Mouse (Mus musculus) stomach, postnatal 0 days (tissue): Measurements from ENCODE around the gene Zfp9. TPM values are rescaled to one million over a fixed set of nuclear protein-coding genes. Genes with fewer than 3 reads are reported as not detected.

Source experiments
- ATAC-seq: fragments of 200-750 bp; cut with Nextera tagmentation; 2 replicates; pipeline ENCODE4 v1.8.0; 2017; ENCODE audit not compliant: low FRiP score, low TSS enrichment
- DNase-seq: peaks from one replicate; pipeline ENCODE4 v3.0.0-alpha.2; 2016; ENCODE audit warnings: low spot score
- H3K27ac ChIP-seq: fragments of 300-500 bp; sonication (generic); replicated peaks from 2 replicates; pipeline ENCODE4 v1.5.1; 2014; ENCODE audit warnings: mild to moderate bottlenecking, control low read depth
- H3K27me3 ChIP-seq: fragments of 300-500 bp; sonication (generic); 2 replicates; pipeline ENCODE4 v1.6.1; 2014; ENCODE audit warnings: low read length; ENCODE audit not compliant: control insufficient read depth, insufficient read depth
- H3K36me3 ChIP-seq: fragments of 300-500 bp; sonication (generic); 2 replicates; pipeline ENCODE4 v1.6.1; 2014; ENCODE audit warnings: low read length, mixed read lengths; ENCODE audit not compliant: control insufficient read depth, insufficient read depth
- H3K4me1 ChIP-seq: fragments of 300-500 bp; sonication (generic); replicated peaks from 2 replicates; pipeline ENCODE4 v1.6.1; 2014; ENCODE audit warnings: antibody characterized with exemption; ENCODE audit not compliant: control insufficient read depth, insufficient read depth
- H3K4me2 ChIP-seq: fragments of 300-500 bp; sonication (generic); replicated peaks from 2 replicates; pipeline ENCODE4 v1.6.1; 2014; ENCODE audit warnings: low read depth, mild to moderate bottlenecking, control low read depth, moderate library complexity
- H3K4me3 ChIP-seq: fragments of 300-500 bp; sonication (generic); 2 replicates; pipeline ENCODE4 v1.5.1; 2014; ENCODE audit warnings: low read depth, low read length, control low read depth
- H3K9ac ChIP-seq: fragments of 300-500 bp; sonication (generic); 2 replicates; pipeline ENCODE4 v1.6.1; 2014; ENCODE audit warnings: mild to moderate bottlenecking, low read length, control low read depth, mixed read lengths
- H3K9me3 ChIP-seq: fragments of 300-500 bp; sonication (generic); 2 replicates; pipeline ENCODE4 v1.6.1; 2016; ENCODE audit warnings: low read length; ENCODE audit not compliant: control insufficient read depth
- CTCF ChIP-seq: IDR thresholded peaks from 2 replicates; pipeline ENCODE4 v1.5.1; 2016; ENCODE audit warnings: antibody characterized with exemption, low read depth, mild to moderate bottlenecking, moderate library complexity
- EP300 ChIP-seq: optimal IDR thresholded peaks from 2 replicates; pipeline ENCODE3; 2016; ENCODE audit warnings: antibody characterized with exemption
- WGBS: fragments of 180-500 bp; shearing (Covaris S2); extraction: QIAGEN DNeasy Blood & Tissue Kit; methylation state at CpG from one replicate; pipeline ENCODE4 v1.1.7; 2014; 5-methylcytosine and 5-hydroxymethylcytosine counted together
- microRNA-seq: library from miRNA; unstranded; fragments of <30 nt; microRNA quantifications from one replicate; pipeline ENCODE4, GENCODE M21; 2016
- polyA plus RNA-seq: library from polyadenylated mRNA; unstranded; fragments of >200 nt; fragmentation: Nextera tagmentation; extraction: Ambion mirVana; gene quantifications from 2 replicates; pipeline ENCODE4 v1.2.1, GENCODE M21; 2015

Zfp9 gene
- polyA plus RNA-seq, 1 experiment from 2014 or later, result 3.4 TPM

DNA sequence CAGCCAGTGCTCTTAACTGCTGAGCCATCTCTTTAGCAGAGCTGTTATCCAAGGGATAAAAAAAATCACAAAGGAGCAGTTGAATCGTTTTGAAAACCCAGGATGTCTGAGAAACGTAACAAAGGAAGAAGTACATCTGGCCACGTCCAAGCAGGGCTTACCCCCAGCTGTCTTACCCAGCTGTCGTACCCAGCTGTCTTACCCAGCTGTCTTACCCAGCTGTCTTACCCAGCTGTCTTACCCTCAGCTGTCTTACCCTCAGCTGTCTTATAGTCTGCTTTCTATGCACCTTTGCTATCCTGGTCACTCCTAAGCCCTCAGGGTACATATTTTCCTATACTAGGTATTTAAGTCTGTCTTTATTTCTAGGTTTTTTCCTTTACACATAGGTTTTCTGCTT lies 47.6 kb downstream of the Zfp9 start:
- DNase-seq (no peak), ATAC-seq (no peak)
- TF ChIP-seq EP300 (no peak), CTCF (no peak)
- Histone ChIP-seq H3K9ac (no peak overlapping the region), H3K4me2 (no peak overlapping the region), H3K27me3 (no peaks in the 10 kb centered on the region), H3K4me3 (no peak overlapping the region), H3K4me1 (no peaks in the 10 kb centered on the region), H3K36me3 (peaks cover 12% of the 10 kb centered on the region), H3K27ac (no peak overlapping the region), H3K9me3 (0 out of 2 replicates have a peak, but pooled peaks cover 2% of the 10 kb centered on the region)
- 87% methylated on average over 4 of the region's 4 CpGs for WGBS

DNA sequence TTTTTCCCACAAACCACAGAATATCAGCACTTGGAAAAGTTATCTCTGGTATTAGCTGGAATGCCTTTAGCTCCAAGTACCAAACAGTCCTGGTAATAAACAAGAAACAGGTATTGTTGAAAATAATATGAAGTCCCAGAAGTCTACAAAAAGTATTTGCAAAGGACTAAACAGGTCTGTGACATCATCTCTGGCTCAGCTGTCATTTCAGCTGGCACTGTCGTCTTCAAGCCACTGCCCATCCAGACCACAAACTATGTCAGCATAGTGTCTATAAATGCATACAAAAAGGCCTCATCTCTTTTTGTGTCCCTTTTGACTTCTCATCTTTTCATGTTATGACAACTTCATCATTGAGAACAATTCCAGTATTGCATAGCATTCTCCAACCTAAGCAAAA lies 52.5 kb downstream of the Zfp9 start:
- Histone ChIP-seq H3K4me3 (no peak overlapping the region), H3K27ac (no peak overlapping the region), H3K9ac (no peak overlapping the region), H3K36me3 (peaks cover 12% of the 10 kb centered on the region), H3K9me3 (0 out of 2 replicates have a peak, but pooled peaks cover 2% of the 10 kb centered on the region), H3K4me2 (no peak overlapping the region), H3K4me1 (no peaks in the 10 kb centered on the region), H3K27me3 (no peaks in the 10 kb centered on the region)
- 89% methylated on average over 1 of the region's 1 CpGs for WGBS
- no peak for ATAC-seq
- TF ChIP-seq EP300 (no peak), CTCF (no peak)
- no peak for DNase-seq

- under 1% methylated on average over 67 of the region's 67 CpGs for WGBS
- Histone ChIP-seq H3K4me3 (peak within 1 kb of the TSS; percentile 97), H3K27ac (peak within 1 kb of the TSS; percentile 91), H3K9me3 (no peaks in the 10 kb centered on the region), H3K9ac (peak within 1 kb of the TSS; percentile 92), H3K27me3 (no peaks in the 10 kb centered on the region), H3K4me2 (peak within 1 kb of the TSS; percentile 69), H3K36me3 (peaks cover 7% of the 10 kb centered on the region), H3K4me1 (0 out of 2 replicates have a peak, but pooled peaks cover 3% of the 10 kb centered on the region)
- DNase-seq, result peak; percentile 94
- TF ChIP-seq EP300, result peak; percentile 38
- peak; percentile 99 for TF ChIP-seq CTCF
- peak; percentile 98 for ATAC-seq
These were observed 59.8 kb downstream of the Zfp9 start, which contains the start of gene Bms1 for GRCm38 (mm10) chr6:118419050-118419920. TSS of gene Bms1 (minus strand) at chr6:118419474.

Small RNAs within 50 kb of the gene (microRNA-seq; reads per million reads assigned to microRNA genes)
- gene Gm25953, result not detected

Other genes starting within 250 kb of the Zfp9 start
- 9.6 and 11.1 TPM in 2 replicates for gene Bms1, start 59.8 kb downstream of the Zfp9 start, polyA plus RNA-seq
- 2.1 and 2.4 TPM in 2 replicates for gene Zfp248, start 23.8 kb downstream of the Zfp9 start, polyA plus RNA-seq
- gene Ankrd26, start 82.9 kb upstream of the Zfp9 start, polyA plus RNA-seq, result 3.9 and 4.4 TPM in 2 replicates